Mouse (Mus musculus): ENCODE results near the gene Ufsp2. TPM values are rescaled to one million over a fixed set of nuclear protein-coding genes. Genes with fewer than 3 reads are reported as not detected.

Ufsp2 gene
- polyA plus RNA-seq (2017; shearing (Covaris generic)) = 50.6 TPM

GRCm38 (mm10) chr8:45975126-45975836 lies at the start of gene Ufsp2, which contains the start of gene 1700029J07Rik:
Ufsp2 (plus strand) TSS chr8:45975528.
1700029J07Rik (minus strand) TSS chr8:45975252.

GRCm38 (mm10) chr8:45934582-45935014 lies 40.7 kb upstream of the Ufsp2 start, which contains the start of gene Ccdc110:
Ccdc110 (plus strand) TSS chr8:45934619.

GRCm38 (mm10) chr8:45999138-45999783 lies 23.9 kb downstream of the Ufsp2 start, which contains the start of gene Lrp2bp:
Lrp2bp (plus strand) TSS chr8:45999303.

GRCm38 (mm10) chr8:46005596-46005995 lies 30.3 kb downstream of the Ufsp2 start, which contains the start of gene Ankrd37:
Ankrd37 (minus strand) TSS chr8:46005707.

Other genes starting within 250 kb of the Ufsp2 start
- gene Pdlim3, start 90.1 kb upstream of the Ufsp2 start, polyA plus RNA-seq (2017; shearing (Covaris generic)) = not detected
- gene Ccdc110, start 40.9 kb upstream of the Ufsp2 start, polyA plus RNA-seq (2017; shearing (Covaris generic)) = not detected
- 2.7 TPM for gene 1700029J07Rik, start 276 bp upstream of the Ufsp2 start, polyA plus RNA-seq (2017; shearing (Covaris generic))
- 0.56 TPM for gene Lrp2bp, start 23.8 kb downstream of the Ufsp2 start, polyA plus RNA-seq (2017; shearing (Covaris generic))
- 24.3 TPM for gene Ankrd37, start 30.2 kb downstream of the Ufsp2 start, polyA plus RNA-seq (2017; shearing (Covaris generic))
- 35.6 TPM for gene Cfap97, start 176.2 kb downstream of the Ufsp2 start, polyA plus RNA-seq (2017; shearing (Covaris generic))
- 5.7 TPM for gene Snx25, start 176.6 kb downstream of the Ufsp2 start, polyA plus RNA-seq (2017; shearing (Covaris generic))
- 123 TPM for gene Slc25a4, start 235.8 kb downstream of the Ufsp2 start, polyA plus RNA-seq (2017; shearing (Covaris generic))

Data from activated CD4-positive, CD25-positive, alpha-beta regulatory T cell, adult 9 weeks (primary cell).